Mouse (Mus musculus) mesoderm, embryonic 11.5 days (tissue): ENCODE measurements around the gene 4930558C23Rik.
A peak's percentile ranks its signal among the peaks of the same experiment; 100 is the strongest.
"Not testable (repeated sequence)": the region's sequence is repeated elsewhere in the genome, so short reads cannot be mapped to it uniquely, and the experiment has no call there.

Experiments used
- DNase-seq: peaks from one replicate; pipeline ENCODE4 v3.0.0-alpha.2; 2012; ENCODE audit warnings: low read depth, low spot score

4930558C23Rik gene

DNA sequence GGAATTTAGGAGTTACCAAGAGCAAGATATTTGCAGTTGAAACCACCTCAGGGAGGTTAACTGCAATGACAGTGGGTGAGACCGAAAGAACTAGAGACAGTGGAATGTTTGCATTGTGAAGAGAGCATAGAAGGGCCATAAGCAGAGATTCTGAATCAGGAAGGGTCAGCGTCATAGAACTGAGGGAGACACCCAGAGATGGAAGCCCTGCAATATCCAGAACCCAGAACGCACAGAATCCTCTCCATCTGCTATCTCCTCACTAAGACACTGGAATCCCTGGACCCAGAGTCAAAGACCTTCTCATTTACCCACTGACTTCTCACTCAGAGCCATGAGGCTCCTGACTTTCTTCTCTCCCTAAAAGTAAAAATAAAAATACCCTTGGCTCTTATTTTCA is at the start of gene 4930558C23Rik:
TSS of gene 4930558C23Rik (minus strand) at position 101 of the 400 bp plus-strand sequence.
- no peak for DNase-seq

DNA sequence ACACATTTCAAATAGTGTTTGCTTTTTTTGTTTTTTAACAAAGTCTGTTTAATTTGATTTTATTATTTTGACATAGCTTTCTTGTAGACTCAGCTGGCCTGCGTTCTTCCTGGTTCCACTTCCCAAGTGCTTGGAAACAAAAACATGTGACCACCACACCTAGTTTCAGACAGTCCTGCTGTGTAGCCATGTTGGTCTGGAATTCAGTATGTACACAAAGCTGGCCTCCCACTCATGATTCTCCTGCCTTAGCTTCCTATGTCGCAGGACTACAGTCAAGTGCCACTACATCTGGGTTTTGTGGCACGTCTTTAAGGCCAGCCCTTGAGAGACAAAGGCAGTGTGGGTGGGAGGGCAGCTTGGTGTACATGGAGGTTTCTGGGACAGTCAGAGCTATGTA is 48.3 kb upstream of the 4930558C23Rik start:
- no peak for DNase-seq

DNA sequence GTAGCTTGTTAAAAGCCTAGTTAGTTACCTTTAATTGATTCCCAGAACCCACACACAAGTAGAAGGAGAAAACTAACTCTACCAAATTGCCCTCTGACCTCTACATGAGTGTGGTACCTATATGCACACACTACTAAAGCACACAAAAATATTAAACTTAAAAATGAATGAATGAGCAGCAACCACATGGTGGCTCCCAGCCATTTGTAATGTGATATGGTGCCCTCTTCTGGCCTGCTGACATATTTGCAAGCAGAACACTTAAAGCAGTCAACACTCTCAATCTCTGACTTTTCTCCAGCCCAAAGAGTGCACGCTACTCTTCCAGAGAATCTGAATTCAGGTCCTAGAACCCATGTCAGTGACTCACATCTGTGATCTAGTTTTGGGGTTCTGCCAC is 47.8 kb upstream of the 4930558C23Rik start:
- DNase-seq: peak; percentile 60

DNA sequence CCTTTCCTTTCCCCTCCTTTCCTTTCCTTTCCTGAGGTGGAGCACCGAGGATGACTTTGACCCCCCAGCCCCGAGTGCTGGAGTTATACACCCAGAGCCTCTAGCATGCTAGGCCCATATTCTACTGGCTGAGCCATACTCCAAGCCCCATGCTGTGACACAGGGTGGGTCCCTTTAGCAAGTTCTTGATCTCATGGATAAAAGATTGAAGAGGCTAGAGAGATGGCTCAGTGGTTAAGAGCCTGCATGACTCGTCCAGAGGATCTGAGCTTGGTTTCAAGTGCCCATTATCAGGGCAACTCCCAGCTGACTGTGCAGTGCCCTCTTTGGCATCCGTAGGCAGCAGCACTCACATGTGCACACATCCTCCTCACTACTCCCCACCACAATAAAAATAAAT is 42.7 kb upstream of the 4930558C23Rik start:
- DNase-seq: no peak

DNA sequence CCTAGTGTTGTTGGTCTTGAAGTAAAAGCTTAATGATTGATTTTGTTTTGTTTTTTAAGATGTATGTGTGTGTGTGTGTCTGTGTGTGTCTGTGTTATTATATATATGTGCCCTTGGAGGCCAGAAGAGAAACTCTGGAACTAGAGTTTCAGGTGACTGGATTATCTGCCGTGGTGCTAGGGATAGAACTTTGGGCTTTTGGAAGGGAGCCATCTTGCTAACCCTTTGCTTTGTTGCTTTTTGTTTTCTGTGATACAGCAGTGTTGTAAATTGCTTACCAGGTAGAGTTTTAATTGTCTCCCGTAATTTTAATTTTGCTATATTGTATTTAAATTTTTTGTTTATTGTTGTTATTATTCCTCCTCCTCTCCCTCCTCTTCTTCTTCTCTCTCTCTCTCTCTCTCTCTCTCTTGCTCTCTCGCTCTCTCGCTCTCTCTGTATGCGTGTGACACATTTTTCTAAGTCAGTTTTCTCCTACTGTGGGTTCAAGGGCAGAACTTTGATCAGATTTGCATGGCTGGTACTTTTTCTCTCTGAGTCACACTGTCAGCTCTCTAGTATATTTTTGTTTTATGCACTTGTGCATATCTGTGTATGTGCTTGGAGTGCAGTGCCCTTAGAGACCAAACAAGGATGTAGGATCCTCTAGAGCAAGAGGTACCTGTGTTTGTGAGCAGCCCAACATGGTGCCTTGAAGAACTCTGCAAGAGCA is 39.9 kb upstream of the 4930558C23Rik start:
- DNase-seq: no peak

DNA sequence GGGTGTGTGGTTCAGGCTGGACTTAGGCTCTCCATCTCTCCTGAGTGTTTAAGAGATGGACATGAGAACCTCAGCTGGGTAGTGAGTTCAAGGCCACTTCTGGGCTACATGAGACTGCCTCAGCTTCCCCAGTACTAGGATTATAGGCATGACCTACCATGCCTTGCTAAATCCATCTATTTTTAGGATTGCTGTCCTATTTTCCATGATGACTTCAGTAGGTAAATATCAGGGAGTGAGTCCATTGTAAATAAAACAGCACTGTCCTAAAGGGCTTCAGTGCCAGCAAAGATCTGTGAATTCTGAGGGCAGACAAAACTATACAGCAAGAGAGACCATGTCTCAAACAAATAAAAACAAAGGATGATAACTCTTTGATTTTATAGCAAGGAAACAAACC is 37.0 kb upstream of the 4930558C23Rik start:
- DNase-seq: no peak

DNA sequence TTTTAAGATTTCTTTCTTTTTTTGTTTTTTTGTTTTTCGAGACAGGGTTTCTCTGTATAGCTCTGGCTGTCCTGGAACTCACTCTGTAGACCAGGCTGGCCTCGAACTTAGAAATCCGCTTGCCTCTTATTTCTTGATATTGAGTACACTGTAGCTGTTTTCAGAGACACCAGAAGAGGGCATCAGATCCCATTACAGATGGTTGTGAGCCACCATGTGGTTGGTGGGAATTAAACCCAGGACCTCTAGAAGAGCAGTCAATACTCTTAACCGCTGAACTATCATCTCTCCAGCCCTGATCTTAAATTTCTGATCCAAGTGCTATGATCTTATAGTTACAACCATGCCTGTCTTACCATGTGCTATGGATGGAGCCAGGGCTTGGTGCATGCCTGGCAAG is 36.0 kb upstream of the 4930558C23Rik start:
- DNase-seq: not testable (repeated sequence)

DNA sequence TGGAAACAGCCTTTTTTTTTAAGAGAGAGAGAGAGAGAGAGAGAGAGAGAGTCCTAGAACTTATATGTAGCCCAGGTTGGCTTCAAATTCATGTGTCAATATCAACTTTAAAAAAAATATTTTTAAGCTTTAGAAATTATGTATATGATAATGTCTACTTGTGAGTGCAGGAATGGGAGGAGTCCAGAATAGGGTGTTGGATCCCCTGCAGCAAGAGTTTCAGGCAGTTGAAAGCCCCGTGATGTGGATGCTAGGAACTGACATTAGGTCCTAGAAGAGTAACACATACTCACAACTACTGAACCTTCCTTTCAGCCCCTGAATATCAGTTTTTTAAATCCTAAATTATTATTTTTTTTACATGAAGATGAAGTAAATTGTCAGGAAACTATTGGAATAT is 32.9 kb upstream of the 4930558C23Rik start:
- no peak for DNase-seq

DNA sequence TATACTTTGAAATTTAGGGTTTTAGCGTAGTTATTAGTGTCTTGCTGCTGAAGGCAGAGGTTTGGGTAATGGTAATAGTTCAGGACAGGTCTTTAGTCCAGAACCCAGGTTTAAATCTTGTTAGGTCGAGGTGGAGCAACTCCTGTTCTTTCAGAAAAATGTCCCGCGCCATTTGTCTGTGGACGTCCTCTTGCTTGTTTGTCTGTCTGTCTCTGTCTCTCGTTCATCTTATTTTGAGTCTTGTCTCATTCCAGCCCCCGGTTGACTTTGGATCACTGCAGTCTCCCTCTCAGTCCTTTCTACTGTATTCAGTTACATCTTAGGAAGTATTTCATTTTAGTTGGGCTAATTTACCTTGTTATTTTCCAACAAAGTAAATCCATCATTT is 32.3 kb upstream of the 4930558C23Rik start:
- no peak for DNase-seq

DNA sequence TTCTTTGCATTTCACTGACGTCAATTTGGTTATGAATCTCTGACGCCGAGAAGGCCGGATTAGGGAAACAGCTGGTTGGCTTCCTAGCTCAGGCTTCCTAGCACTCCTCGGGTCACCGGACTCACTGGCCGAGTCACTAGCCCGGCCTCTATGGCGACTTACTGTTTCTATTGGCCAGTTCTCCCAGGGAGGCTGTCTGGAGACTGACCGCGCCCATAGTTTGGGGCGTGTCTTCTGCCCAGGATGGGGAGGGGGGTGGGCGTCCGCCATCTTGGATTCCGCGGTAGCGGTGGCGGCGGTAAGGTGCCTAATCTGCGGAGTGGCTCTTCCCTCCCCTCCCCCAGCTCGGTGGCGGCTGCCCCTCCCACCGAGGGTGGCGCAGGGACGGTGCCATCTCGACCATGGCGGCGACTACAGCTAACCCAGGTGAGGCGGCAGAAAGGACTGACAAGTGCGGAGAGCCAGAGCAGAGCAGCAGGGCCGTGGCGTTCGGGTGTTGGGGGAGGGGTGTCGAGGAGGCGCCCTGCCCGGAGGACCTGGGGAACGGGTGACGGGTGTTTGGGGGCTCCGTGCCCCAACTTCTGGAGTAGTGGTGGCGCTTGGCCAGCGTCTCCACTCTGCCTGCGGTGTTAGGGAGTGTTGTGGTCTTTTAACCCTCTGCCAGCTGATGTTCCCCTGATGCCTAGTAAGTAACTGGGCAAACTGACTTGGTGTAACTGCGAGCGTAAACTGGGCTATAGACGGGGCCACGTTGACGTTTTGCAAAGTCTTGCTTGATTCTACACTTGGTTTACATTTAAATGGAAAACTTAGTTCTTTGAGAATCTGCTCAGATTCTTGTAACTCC is 31.7 kb upstream of the 4930558C23Rik start, which contains the start of gene Arnt:
TSS of gene Arnt (plus strand) at position 253 of the 847 bp plus-strand sequence.
- peak; percentile 97 for DNase-seq

DNA sequence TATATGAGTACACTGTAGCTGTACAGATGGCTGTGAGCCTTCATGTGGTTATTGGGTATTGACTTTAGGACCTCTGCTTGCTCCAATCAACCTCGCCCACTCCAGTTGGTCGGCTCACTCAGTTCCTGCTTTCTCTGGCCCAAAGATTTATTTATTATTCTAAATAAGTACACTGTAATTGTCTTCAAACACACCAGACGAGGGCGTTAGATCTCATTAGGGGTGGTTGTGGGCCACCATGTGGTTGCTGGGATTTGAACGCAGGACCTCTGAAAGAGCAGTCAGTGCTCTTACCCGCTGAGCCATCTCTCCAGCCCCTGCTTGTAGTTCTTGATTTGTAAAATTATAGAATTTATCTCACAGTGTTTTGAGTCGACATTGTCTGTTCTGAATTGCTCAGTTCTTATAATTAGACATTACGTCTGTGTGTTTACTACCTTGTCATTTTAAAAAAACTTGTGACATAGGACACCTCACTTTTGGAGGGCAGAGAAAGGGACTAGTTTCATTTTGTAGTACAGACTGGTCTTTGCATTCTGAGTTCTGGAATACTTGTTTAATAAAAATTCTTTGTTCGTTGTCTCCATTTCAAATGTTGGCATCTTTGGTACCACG is 30.8 kb upstream of the 4930558C23Rik start:
- no peak for DNase-seq

DNA sequence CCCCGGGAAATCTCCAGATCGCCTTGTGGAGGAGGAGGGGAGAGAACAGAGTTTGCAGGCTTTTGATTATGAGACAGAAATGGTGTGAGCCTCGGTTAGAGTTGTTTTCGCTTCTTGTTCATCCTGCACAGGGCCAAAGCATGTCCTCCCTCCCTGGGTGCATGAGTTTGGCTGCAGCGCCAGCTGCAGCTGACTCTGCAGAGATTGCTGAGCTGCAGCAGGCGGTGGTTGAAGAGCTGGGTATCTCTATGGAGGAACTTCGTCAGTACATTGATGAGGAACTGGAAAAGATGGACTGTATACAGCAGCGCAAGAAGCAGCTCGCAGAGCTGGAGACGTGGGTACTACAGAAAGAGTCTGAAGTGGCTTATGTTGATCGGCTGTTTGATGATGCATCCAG is 25.8 kb upstream of the 4930558C23Rik start:
- DNase-seq: not testable (repeated sequence)

DNA sequence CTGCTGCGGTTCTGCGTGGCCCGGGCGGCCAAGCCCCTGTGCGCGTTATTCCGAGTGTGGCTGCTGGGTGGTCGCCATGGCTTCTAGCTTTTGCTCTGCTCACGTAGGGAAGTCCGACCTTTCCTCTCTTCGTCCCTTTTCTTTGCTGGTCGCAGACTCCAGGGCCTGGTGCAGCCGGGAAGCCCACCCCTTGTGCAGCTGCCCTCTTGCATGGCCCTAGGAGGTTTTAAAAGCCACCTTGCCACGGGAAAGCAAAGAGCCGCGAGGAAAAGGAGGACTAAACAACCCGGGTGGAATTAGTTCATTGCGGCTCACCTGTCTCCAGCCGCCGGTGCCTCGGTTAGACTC is 25.2 kb upstream of the 4930558C23Rik start:
- not testable (repeated sequence) for DNase-seq

DNA sequence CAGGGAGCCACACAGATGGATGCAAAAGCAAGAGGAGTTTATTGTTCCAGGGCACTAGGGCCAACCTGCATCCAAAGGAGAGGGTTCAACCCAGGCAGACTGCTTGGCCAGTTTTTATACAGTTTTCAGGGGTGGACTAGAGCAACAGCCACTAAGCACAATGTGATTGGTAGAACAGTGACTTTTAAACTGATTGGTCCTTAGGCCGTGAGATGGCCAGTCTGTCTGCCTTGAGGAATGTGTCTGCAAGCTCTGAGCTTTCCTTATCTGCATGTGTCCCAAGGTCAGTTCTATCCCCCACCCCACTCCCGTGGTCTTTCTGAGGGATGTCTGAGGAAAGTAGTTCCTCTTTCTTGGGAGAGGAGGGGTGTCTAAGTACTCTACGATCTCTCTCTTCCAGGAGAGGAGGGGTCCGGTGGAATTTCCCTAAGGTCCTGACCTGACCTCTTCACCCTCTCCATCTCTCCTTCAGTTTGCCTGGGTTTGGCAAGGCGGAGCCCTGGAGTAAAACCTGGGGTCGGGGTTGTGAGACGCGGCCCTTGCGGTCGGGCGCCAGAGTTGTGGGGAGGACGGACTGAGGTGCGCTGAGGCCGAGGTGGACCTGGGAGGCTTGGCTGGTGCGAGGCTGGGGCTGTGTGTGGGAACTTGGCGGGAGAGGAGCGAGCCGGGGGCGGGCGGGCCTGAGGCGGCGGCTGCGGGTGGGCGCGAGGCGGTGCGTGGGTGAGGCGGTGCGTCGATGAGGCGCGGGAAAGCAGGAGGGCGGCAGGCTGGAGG is 24.7 kb upstream of the 4930558C23Rik start:
- not testable (repeated sequence) for DNase-seq

DNA sequence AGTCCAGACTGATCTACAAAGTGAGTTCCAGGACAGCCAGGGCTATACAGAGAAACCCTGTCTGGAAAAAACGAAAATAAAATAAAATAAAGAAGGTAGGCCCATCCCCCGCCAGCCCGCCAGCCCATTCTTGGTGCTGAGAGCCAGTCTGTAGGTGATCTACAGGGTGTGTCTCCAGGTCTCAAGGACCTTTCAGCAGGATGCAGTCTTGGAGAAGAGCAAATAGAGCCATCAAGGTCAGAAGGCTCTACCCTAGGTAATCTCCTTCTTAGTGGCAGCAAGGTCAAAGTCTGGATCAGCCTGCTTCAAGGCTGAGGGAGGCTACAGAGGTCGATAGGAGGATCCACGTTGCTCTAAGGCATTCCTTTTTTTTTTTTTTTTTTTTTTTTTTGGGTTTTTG is 23.8 kb upstream of the 4930558C23Rik start:
- DNase-seq: not testable (repeated sequence)

DNA sequence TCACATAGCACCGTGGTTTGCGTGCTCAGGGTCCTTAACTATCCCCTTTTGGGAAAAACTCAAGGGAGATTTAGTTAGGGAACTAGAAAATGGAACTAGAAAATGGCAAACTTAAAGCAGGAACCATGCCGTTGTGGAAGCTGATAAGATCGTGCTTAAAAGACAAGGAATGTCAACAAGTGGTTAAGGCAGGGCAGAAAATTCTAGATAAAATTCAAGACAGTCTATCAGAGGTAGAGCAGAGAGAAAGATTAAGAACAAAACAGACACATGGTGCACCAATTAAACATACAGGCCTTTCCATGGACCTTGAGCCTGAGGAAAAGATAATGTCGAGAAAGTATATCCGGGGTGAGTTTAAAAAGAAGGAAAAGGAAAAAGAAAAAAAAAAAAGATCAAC is 15.2 kb upstream of the 4930558C23Rik start:
- no peak for DNase-seq

DNA sequence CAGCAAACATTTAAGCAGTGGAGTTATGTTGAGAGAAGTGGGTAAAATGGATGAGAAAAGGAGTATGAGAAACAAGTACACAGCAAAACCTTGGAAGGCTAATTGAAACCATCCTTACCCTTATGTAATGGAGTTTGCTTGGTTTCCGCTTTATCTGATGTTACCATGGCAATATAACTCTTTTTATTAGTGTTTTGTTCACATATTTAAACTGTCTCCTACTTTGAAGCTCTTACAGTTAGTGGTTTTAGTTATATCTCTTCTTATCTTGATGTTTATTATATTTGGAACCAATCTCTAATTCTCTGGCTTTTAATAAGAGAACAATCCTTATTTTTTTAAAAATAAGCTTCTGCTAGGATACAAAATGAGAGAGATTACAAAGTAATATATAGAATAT is 9.6 kb upstream of the 4930558C23Rik start:
- DNase-seq: no peak

DNA sequence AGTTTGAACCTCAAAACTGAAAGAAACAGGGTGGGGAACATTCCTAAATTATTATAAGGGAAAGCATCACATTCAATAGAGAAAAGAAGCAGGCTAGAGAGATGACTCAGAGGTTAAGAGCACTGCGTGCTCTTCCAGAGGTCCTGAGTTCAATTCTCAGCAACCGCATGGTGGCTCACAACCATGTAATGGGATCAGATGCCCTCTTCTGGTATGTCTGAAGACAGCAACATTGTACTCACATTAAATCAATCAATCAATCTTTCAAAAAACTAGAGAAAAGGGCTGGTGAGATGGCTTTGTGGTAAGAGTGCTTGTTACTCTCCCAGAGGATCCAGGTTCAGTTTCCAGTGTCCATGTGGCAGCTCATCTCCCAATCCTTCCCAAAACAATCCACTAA is 6.2 kb upstream of the 4930558C23Rik start:
- DNase-seq: no peak

DNA sequence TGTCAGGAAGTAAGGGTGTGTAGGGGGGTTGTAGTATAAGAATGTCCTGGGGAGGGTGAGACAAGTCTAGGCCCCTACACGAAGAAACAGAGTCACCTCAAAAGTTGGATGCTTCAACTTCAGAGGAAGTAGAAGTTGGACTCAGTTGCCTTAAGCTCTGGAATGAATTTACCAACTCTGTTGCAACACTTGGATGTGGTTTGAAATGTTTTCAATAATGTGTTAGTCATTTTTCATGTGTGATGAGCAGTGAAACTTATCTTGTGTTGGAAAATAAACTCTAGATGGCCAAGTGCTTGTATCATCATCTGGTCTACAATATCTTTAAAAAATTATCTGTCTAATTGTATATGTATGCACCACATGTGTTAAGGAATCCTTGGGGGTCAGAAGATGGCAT is 5.1 kb upstream of the 4930558C23Rik start:
- no peak for DNase-seq

DNA sequence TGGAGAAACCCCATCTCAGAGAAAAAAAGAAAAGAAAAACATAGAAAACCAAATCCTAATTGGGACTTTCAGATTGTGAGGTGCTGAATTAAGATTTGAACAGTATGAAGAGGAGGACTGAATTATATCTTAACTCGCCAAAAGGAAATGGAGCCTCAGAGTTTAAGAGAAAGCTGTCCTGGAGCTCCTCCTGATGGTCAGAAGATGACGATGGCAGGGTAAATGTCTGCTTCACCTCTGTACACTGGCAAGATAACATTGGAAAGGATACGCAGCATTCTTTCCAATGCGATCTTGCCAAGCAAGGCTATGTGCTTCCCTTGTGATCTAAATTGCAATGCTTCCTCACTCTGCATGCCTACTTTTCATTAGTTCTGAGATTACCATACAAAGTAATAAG is 8.3 kb downstream of the 4930558C23Rik start:
- DNase-seq: no peak

DNA sequence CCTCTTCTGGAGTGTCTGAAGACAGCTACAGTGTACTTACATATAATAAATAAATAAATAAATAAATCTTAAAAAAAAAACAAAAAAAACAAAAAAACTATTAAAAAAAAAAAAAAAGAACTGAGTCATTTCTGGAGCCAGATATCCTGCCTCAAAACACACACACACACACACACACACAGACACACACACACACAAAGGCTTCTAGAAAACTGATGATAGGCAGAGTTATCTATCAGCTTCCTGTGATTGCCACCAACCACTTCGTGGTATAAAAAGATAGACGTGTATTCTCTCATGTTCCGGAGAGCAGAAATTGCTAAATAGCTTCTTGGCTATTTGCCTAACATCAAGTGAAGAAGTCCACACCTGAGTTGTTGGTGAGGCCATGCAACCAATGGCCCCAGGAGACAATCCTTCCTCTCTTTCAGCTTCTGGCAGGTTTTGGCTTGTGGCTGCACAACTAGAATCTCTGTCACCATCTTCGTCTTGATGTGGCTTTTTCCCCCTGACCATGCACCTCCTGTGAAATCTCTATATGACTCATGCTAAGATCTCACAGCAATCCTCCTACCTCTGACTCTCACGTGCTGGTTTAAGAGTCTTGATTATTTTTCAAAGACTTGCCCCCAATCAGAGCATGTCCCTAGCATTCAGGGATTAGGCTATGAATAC is 17.1 kb downstream of the 4930558C23Rik start:
- no peak for DNase-seq
